Mouse (Mus musculus): ENCODE data around the gene Crcp.

GRCm38 (mm10) chr5:130009784-130010183 is 19.3 kb upstream of the Crcp start:
- no peak for TF ChIP-seq CTCF (conservative IDR thresholded peaks at IDR 0.05; ENCODE audit: low read length)
- TF ChIP-seq POU5F1 (IDR thresholded peaks at IDR 0.05; ENCODE audit: borderline replicate concordance, low read length) = no peak
- TF ChIP-seq NANOG (IDR thresholded peaks at IDR 0.05; ENCODE audit: borderline replicate concordance, low read length) = no peak
